Mouse (Mus musculus) liver, embryonic 12.5 days (tissue): ENCODE results near the gene A3galt2. TPM values are rescaled to one million over a fixed set of nuclear protein-coding genes. Genes with fewer than 3 reads are reported as not detected.
A peak's percentile ranks its signal among the peaks of the same experiment; 100 is the strongest.

Source experiments
- ATAC-seq: fragments of 200-750 bp; cut with Nextera tagmentation; 2 replicates; pipeline ENCODE4 v1.8.0; 2017; ENCODE audit warnings: moderate number of reproducible peaks, mild to moderate bottlenecking, moderate library complexity
- H3K27ac ChIP-seq: fragments of 300-500 bp; sonication (generic); 2 replicates; pipeline ENCODE4 v1.5.1; 2016; ENCODE audit warnings: mild to moderate bottlenecking
- H3K27me3 ChIP-seq: fragments of 300-500 bp; sonication (generic); replicated peaks from 2 replicates; pipeline ENCODE4 v1.6.1; 2016; ENCODE audit warnings: mild to moderate bottlenecking, moderate library complexity
- H3K36me3 ChIP-seq: fragments of 300-500 bp; sonication (generic); 2 replicates; pipeline ENCODE4 v1.6.1; 2016; ENCODE audit warnings: mild to moderate bottlenecking, moderate library complexity
- H3K4me1 ChIP-seq: fragments of 300-500 bp; sonication (generic); 2 replicates; pipeline ENCODE4 v1.6.1; 2016
- H3K4me2 ChIP-seq: fragments of 300-500 bp; sonication (generic); 2 replicates; pipeline ENCODE4 v1.6.1; 2016; ENCODE audit warnings: mild to moderate bottlenecking, moderate library complexity
- H3K4me3 ChIP-seq: fragments of 300-500 bp; sonication (generic); 2 replicates; pipeline ENCODE4 v1.5.1; 2016; ENCODE audit warnings: mild to moderate bottlenecking, moderate library complexity
- H3K9ac ChIP-seq: fragments of 300-500 bp; sonication (generic); 2 replicates; pipeline ENCODE4 v1.6.1; 2016; ENCODE audit warnings: mild to moderate bottlenecking, moderate library complexity
- H3K9me3 ChIP-seq: fragments of 300-500 bp; sonication (generic); replicated peaks from 2 replicates; pipeline ENCODE4 v1.6.1; 2016; ENCODE audit warnings: mild to moderate bottlenecking, moderate library complexity
- WGBS: fragments of 180-500 bp; shearing (Covaris S2); methylation state at CpG from one replicate; pipeline ENCODE4 v1.1.7; 2016; ENCODE audit not compliant: insufficient replicate concordance; 5-methylcytosine and 5-hydroxymethylcytosine counted together
- polyA plus RNA-seq: library from polyadenylated mRNA; unstranded; fragments of >200 nt; fragmentation: Nextera tagmentation; extraction: Ambion mirVana; gene quantifications from 2 replicates; pipeline ENCODE4 v1.2.1, GENCODE M21; 2016

A3galt2 gene
- polyA plus RNA-seq, 1 experiment from 2014 or later: 0.04 TPM

DNA sequence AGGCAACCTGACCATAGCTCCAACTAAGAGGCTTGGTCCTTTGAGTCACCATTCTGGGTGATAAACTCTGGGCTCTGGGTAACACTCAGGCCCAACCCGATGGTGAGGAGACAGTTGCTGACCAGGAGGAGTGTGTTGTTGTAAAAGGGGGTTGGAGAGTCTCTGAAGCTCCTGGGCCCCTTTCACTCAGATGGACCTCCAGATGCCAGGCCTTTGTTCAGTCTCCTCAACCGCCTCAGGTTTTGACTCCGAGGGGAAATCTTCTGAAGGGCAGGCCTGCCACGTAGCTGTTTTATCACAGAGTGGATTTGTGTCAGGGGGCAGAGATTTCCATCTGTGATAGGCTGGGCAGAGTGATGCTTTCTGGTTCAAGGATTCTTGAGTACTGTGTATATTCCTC, 38.9 kb upstream of the A3galt2 start:
- H3K27ac ChIP-seq: no peak overlapping the region
- H3K36me3 ChIP-seq: no peaks in the 10 kb centered on the region
- H3K4me3 ChIP-seq: no peak overlapping the region
- no peaks in the 10 kb centered on the region for H3K9me3 ChIP-seq
- 45% methylated on average over 4 of the region's 4 CpGs for WGBS
- no peaks in the 10 kb centered on the region for H3K27me3 ChIP-seq
- no peak overlapping the region for H3K9ac ChIP-seq
- H3K4me1 ChIP-seq: peaks cover 46% of the 10 kb centered on the region
- ATAC-seq: no peak
- H3K4me2 ChIP-seq: no peak overlapping the region; the same call in 1 of the 2 replicates

DNA sequence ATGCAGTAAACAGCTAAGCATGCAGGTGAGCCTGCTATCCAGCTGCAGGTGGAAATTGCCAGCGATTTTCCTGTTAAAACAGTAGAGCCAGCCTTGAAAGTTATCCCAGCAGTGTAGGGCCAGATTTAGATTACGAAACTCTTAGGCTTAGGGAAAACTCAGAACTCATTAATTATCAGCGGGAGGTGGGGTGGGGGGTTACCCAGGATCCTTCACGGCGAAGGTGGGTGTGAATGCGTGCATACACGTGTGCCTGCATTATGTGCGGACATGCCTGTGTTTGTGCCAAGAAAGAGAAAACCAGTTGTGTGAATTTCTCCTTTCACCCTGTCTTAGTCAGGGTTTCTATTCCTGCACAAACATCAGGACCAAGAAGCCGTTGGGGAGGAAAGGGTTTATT, 38.4 kb upstream of the A3galt2 start:
- H3K36me3 ChIP-seq: no peaks in the 10 kb centered on the region
- WGBS: 73% methylated on average over 9 of the region's 9 CpGs
- no peak overlapping the region for H3K9ac ChIP-seq
- H3K4me3 ChIP-seq: no peak overlapping the region
- ATAC-seq: no peak
- H3K27ac ChIP-seq: no peak overlapping the region
- H3K4me2 ChIP-seq: no peak overlapping the region
- no peaks in the 10 kb centered on the region for H3K9me3 ChIP-seq
- no peaks in the 10 kb centered on the region for H3K27me3 ChIP-seq
- H3K4me1 ChIP-seq: peaks cover 41% of the 10 kb centered on the region

DNA sequence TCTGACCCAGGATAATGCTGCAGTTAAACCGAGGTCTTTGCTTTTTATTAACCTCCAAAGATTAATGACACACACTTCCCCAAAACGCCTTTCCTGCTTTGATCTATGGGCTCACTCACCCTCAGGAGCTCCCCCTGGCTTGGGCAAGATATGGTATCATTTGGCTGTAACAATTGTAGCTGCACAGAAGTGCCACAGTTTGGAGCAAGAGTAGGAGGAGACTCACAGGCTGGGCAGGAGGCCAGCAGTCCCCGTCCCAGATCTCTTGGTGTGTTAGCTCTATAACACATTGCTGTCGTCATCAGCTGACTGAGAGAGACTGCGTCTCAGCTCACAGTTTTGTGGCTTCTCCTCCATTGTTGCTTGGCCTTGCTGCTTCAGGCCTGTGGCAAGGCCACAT, 35.1 kb upstream of the A3galt2 start:
- no peak overlapping the region for H3K27ac ChIP-seq
- peaks cover 28% of the 10 kb centered on the region for H3K4me1 ChIP-seq
- no peak overlapping the region for H3K4me3 ChIP-seq
- H3K9ac ChIP-seq: no peak overlapping the region
- H3K9me3 ChIP-seq: no peaks in the 10 kb centered on the region
- H3K4me2 ChIP-seq: no peak overlapping the region
- WGBS: 9% methylated on average over 5 of the region's 5 CpGs
- peak; percentile 48; the same call in 1 of the 2 replicates for ATAC-seq
- H3K27me3 ChIP-seq: peaks cover 4% of the 10 kb centered on the region; the same call in 1 of the 2 replicates
- H3K36me3 ChIP-seq: no peaks in the 10 kb centered on the region

DNA sequence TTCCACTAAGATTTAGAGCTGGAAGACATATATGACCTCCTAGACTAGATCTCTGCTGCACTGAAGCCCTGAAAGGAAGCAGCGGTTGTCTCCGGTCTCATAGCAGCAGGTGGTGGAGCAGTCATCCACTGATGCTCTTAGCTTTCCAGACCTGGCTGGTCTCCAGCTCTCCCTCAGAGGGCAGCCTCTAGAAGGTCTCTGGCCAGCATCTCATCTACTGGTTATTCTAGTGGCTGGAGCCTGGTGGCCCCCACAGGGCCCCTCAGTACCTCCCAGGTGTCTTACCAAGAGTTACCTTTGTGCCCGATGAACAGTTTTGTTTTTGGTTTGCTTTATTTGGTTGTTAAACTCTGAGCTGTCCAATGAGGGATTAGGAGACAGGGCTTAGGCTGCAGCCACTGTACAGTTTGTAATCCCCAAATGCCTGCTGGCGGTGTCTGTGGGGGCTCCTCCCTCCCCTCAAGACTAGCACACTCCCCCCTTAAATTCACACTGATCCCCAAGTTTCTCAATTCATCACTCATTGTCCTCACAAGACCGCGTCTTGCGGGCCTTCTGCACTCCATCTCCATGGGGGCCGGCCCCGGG, 34.0 kb upstream of the A3galt2 start:
- 84% methylated on average over 9 of the region's 9 CpGs for WGBS
- H3K4me3 ChIP-seq: no peak overlapping the region

DNA sequence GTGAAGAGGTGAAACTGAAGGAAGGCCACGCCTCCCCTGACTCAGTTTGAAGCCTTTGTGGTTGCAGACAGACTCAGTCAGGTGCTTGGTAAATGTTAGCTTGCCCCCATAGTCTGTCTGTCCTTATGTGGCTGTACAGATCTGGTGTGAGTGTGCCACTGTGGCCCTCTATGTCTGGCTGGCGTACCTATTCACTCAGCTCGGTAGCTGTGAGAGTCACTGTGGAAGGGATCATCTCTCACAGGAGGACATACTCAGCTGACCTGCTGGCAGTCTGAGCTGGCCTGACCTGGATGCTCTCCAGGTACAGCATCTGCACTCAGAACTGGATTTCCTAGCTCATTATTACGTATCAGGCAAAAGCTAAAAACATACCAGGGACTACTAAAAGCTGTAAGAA, 33.4 kb upstream of the A3galt2 start:
- WGBS: 68% methylated on average over 4 of the region's 4 CpGs
- ATAC-seq: no peak
- H3K9ac ChIP-seq: no peak overlapping the region
- H3K36me3 ChIP-seq: no peaks in the 10 kb centered on the region
- no peaks in the 10 kb centered on the region for H3K9me3 ChIP-seq
- H3K27ac ChIP-seq: no peak overlapping the region
- no peak overlapping the region for H3K4me3 ChIP-seq
- peaks cover 22% of the 10 kb centered on the region for H3K4me1 ChIP-seq
- no peak overlapping the region for H3K4me2 ChIP-seq
- peaks cover 4% of the 10 kb centered on the region for H3K27me3 ChIP-seq

More for the DNA sequence above, 34.0 kb upstream of the A3galt2 start:
- H3K4me2 ChIP-seq: no peak overlapping the region
- no peak for ATAC-seq
- no peaks in the 10 kb centered on the region for H3K36me3 ChIP-seq
- H3K27ac ChIP-seq: no peak overlapping the region
- peaks cover 19% of the 10 kb centered on the region for H3K4me1 ChIP-seq
- peaks cover 4% of the 10 kb centered on the region for H3K27me3 ChIP-seq
- no peaks in the 10 kb centered on the region for H3K9me3 ChIP-seq
- no peak overlapping the region for H3K9ac ChIP-seq

DNA sequence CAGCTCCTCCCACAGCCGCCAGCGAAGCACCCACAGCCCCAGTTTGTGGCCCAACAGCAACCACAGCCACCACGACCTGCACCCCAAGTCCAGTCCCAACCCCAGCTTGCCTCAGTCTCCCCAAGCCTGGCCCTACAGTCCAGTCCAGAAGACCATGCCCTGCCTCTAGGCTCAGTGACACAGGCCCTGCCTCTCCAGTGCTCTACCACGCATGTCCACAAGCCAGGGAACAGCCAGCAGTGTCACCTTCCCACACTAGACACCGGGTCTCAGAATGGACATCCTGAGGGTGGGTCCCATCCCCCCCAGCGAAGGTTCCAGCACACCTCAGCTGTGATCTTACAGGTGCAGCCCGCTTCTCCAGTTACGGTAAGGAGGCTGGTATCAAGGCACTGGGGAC, 32.2 kb upstream of the A3galt2 start:
- no peaks in the 10 kb centered on the region for H3K9me3 ChIP-seq
- H3K27ac ChIP-seq: no peak overlapping the region
- 74% methylated on average over 8 of the region's 8 CpGs for WGBS
- peaks cover 4% of the 10 kb centered on the region for H3K27me3 ChIP-seq
- H3K4me1 ChIP-seq: peaks cover 26% of the 10 kb centered on the region
- no peaks in the 10 kb centered on the region for H3K36me3 ChIP-seq
- ATAC-seq: no peak
- H3K4me3 ChIP-seq: no peak overlapping the region
- no peak overlapping the region for H3K9ac ChIP-seq
- no peak overlapping the region for H3K4me2 ChIP-seq

DNA sequence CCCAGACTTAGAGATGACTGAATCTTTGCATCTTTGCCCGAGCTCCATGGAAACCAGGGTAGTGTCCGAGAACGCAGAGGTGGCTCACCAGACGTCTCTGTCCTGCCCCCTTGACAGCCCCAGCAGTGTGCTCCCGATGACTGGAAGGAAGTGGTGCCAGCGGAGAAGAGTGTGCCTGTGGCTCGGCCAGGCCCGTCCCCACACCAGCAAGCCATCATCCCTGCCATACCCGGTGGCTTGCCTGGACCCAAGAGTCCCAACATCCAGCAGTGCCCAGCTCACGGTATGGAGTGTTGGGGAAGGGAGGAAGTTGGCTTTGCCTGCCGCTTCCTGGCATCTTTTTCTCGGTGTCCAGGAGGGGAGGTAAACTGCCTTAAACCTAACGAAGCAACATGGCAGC, 31.7 kb upstream of the A3galt2 start:
- H3K36me3 ChIP-seq: no peaks in the 10 kb centered on the region
- H3K27ac ChIP-seq: no peak overlapping the region
- H3K27me3 ChIP-seq: peaks cover 4% of the 10 kb centered on the region
- no peak overlapping the region for H3K9ac ChIP-seq
- H3K4me2 ChIP-seq: no peak overlapping the region
- 67% methylated on average over 13 of the region's 13 CpGs for WGBS
- H3K4me1 ChIP-seq: peaks cover 29% of the 10 kb centered on the region
- no peak for ATAC-seq
- H3K4me3 ChIP-seq: no peak overlapping the region
- no peaks in the 10 kb centered on the region for H3K9me3 ChIP-seq

DNA sequence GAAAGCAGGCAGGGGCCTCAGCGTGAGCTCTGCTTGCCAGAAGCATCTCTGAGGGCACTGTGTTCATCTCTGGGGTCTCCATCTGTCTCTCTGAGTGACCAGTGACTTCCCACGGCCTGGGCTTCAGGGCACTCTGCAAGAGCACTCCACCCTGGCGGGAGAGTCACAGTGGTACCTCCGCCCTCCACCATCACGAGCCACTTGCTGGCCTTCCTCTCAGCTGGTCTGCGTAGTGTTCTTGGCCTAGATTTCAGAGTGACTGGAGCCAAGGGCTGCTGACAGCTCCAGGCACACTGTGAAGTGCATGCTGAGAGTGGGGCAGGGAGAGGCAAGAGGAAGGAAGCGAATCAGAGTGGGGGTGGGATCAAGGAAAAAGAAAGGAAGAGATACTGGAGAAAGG, 31.1 kb upstream of the A3galt2 start:
- no peaks in the 10 kb centered on the region for H3K36me3 ChIP-seq
- H3K9me3 ChIP-seq: no peaks in the 10 kb centered on the region
- no peak for ATAC-seq
- H3K27me3 ChIP-seq: peaks cover 4% of the 10 kb centered on the region
- H3K4me3 ChIP-seq: no peak overlapping the region
- H3K27ac ChIP-seq: no peak overlapping the region
- H3K4me2 ChIP-seq: no peak overlapping the region
- no peak overlapping the region for H3K9ac ChIP-seq
- 52% methylated on average over 7 of the region's 7 CpGs for WGBS
- peaks cover 35% of the 10 kb centered on the region for H3K4me1 ChIP-seq

DNA sequence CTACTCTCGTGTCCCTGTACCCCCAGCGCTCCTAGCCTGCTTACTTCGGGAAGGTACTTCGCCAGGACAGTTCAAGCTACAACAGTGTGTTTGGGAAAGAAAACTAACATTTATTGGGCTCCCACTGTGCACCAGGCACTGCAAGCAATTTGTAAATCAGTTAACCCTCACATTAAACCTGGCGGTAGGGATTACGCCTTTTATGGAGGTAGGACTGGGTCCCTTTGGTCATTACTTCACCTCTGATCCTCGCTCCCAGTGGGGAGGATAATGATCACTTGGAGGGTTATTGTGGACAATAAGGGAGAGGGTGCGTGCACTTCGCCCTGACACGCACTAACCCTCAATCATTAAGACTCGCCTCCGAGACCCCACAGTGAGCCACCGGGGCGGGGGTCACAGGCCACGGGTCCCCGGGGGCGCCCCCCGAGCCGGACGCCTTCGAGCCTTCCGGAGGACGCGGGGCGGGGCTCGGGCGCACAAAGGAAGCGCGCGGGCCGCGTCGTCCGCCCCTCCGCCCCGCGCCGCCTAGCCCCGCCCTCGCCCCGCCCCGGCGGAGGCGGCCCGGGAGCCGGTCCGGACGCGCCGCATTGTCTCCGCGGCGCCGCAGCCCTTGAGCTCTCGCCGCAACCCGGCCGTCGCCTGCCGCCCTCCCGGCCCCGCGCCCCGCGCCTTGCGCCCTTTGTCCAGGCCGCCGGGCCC, 28.0 kb upstream of the A3galt2 start:
- peak; percentile 93 for ATAC-seq
- Histone ChIP-seq H3K36me3 (peaks cover 23% of the 10 kb centered on the region), H3K4me1 (peaks cover 44% of the 10 kb centered on the region), H3K4me2 (peak overlapping the region; percentile 89), H3K9me3 (no peaks in the 10 kb centered on the region), H3K27me3 (peaks cover 4% of the 10 kb centered on the region), H3K27ac (peak overlapping the region; percentile 94), H3K4me3 (peak overlapping the region; percentile 93), H3K9ac (peak overlapping the region; percentile 90)
- WGBS: 3% methylated on average over 53 of the region's 68 CpGs

DNA sequence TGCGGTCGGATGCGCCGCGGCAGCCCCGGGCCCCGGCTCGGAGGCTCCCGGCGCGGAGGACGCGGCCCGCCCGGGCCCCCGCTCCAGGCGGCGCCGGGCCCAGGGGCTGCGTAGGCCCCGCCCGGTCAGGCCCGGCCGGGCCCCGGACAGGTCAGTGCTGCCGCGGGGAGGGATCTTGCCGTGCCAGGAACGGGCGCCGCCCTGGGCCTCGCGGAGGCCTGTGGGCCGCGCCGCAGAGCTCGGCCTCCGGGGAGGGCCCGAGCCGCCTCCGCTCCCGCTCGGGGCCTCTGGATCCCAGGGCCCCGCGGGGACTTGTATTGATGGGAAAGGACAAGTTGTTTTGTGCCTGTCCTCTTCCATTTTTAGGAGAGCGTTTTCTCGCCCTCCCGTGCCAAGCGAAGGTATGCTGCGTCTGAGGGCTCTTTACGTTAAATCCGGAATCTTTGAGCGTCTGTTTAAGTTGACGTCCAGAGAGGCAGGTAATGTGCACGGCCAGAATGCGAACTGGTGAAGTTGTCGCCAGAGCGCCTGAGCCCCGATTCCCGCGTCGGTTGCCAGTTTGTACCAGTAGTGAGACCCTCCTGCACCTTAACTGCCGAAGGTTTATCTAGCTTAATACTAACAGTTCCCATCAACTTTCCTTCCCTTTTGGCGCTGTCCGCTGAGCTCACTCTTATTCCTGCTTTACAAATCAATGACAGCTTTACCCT, 27.3 kb upstream of the A3galt2 start:
- peak; percentile 92 for ATAC-seq
- Histone ChIP-seq H3K9ac (peak overlapping the region; percentile 90), H3K27me3 (peaks cover 4% of the 10 kb centered on the region), H3K4me2 (peak overlapping the region; percentile 89), H3K27ac (peak overlapping the region; percentile 94), H3K4me3 (peak overlapping the region; percentile 93), H3K4me1 (peaks cover 46% of the 10 kb centered on the region), H3K36me3 (peaks cover 23% of the 10 kb centered on the region), H3K9me3 (no peaks in the 10 kb centered on the region)
- WGBS: under 1% methylated on average over 53 of the region's 65 CpGs

DNA sequence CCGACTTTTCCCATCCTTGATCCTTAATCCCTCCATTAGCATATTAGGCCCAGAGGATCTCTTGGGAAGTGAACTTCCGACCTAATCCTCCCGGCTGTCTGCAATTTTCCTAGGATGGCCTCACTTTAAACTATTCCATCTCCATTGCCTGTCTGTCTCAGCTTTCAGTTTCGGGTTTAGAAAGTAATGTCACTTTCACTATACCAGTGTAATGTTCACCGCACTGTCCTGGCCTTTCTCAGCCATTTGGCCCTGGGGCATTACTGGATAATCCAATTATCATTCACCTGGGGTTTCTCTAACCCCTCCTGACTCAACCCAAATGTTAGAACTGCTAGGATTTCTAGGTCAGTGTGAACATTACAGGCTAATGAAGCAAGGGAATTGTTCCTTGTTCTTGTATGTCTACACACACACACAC, 26.7 kb upstream of the A3galt2 start:
- H3K4me1 ChIP-seq: peaks cover 52% of the 10 kb centered on the region
- no peaks in the 10 kb centered on the region for H3K9me3 ChIP-seq
- peaks cover 4% of the 10 kb centered on the region; the same call in 1 of the 2 replicates for H3K27me3 ChIP-seq
- H3K27ac ChIP-seq: peak overlapping the region; percentile 94
- H3K4me2 ChIP-seq: peak overlapping the region; percentile 89
- ATAC-seq: no peak
- peaks cover 23% of the 10 kb centered on the region for H3K36me3 ChIP-seq
- WGBS: 2% methylated on average over 5 of the region's 5 CpGs
- H3K9ac ChIP-seq: peak overlapping the region; percentile 90
- H3K4me3 ChIP-seq: peak overlapping the region; percentile 93
